Mouse (Mus musculus) hindbrain, postnatal 0 days (tissue): ENCODE results near the gene Ddah2. TPM values are rescaled to one million over a fixed set of nuclear protein-coding genes. Genes with fewer than 3 reads are reported as not detected.

ENCODE experiments used
- ATAC-seq: fragments of 200-750 bp; cut with Nextera tagmentation; 2 replicates; pipeline ENCODE4 v1.8.0; 2017; ENCODE audit warnings: mild to moderate bottlenecking, moderate TSS enrichment, moderate library complexity
- DNase-seq: peaks from one replicate; pipeline ENCODE4 v3.0.0-alpha.2; 2015; ENCODE audit warnings: low spot score
- H3K27ac ChIP-seq: fragments of 300-500 bp; sonication (generic); 2 replicates; pipeline ENCODE4 v1.5.1; 2014; ENCODE audit warnings: mild to moderate bottlenecking
- H3K27me3 ChIP-seq: fragments of 300-500 bp; sonication (generic); 2 replicates; pipeline ENCODE4 v1.6.1; 2014; ENCODE audit warnings: low read length, mixed read lengths; ENCODE audit not compliant: insufficient read depth
- H3K36me3 ChIP-seq: fragments of 300-500 bp; sonication (generic); 2 replicates; pipeline ENCODE4 v1.6.1; 2014; ENCODE audit warnings: low read length, mixed read lengths; ENCODE audit not compliant: insufficient read depth
- H3K4me1 ChIP-seq: fragments of 300-500 bp; sonication (generic); 2 replicates; pipeline ENCODE4 v1.6.1; 2014; ENCODE audit warnings: antibody characterized with exemption, low read length, mixed read lengths; ENCODE audit not compliant: insufficient read depth
- H3K4me2 ChIP-seq: fragments of 300-500 bp; sonication (generic); 2 replicates; pipeline ENCODE4 v1.6.1; 2014; ENCODE audit warnings: low read depth, mild to moderate bottlenecking, low read length, moderate library complexity, mixed read lengths
- H3K4me3 ChIP-seq: fragments of 300-500 bp; sonication (generic); 2 replicates; pipeline ENCODE4 v1.5.1; 2014; ENCODE audit warnings: low read length
- H3K9ac ChIP-seq: fragments of 300-500 bp; sonication (generic); replicated peaks from 2 replicates; pipeline ENCODE4 v1.6.1; 2014; ENCODE audit warnings: mild to moderate bottlenecking, low read length, moderate library complexity, mixed read lengths
- H3K9me3 ChIP-seq: fragments of 300-500 bp; sonication (generic); 2 replicates; pipeline ENCODE4 v1.6.1; 2016; ENCODE audit warnings: low read length, mixed read lengths
- CTCF ChIP-seq: IDR thresholded peaks from 2 replicates; pipeline ENCODE4 v1.5.1; 2016; ENCODE audit warnings: antibody characterized with exemption, control low read depth, low read depth
- WGBS: fragments of 180-500 bp; shearing (Covaris S2); extraction: QIAGEN DNeasy Blood & Tissue Kit; methylation state at CpG from one replicate; pipeline ENCODE4 v1.1.7; 2014; 5-methylcytosine and 5-hydroxymethylcytosine counted together
- polyA plus RNA-seq: library from polyadenylated mRNA; unstranded; fragments of >200 nt; fragmentation: Nextera tagmentation; extraction: Ambion mirVana; gene quantifications from 2 replicates; pipeline ENCODE4 v1.2.1, GENCODE M21; 2015
- total RNA-seq: library from RNA; depleted of rRNA; stranded (reverse); fragments of >200 nt; gene quantifications from 2 replicates; pipeline ENCODE4 v1.2.3, GENCODE M21; 2014

Gene Ddah2
- total and polyA plus RNA-seq, 2 experiments from 2014 or later, result 228 to 322 TPM

DNA sequence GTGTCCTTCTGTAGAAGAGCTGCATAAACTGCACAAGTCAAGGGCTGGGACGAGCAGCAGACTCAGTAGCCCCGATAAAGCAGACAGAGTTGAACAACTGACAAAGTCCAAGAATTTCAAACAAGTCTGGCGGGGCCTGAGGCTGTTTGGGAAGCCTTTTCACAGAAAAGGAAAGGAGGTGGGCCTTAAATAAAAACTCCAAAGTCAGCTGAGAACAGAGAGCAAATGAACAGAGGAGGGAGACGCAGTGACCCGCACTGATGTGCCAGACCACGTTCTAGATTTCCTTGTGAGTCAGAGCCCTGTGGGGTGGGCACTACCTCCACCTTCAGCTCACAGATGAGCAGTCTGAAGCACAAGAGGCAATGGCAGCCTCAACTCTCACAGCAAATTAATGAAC, 23.9 kb upstream of the Ddah2 start:
- Histone ChIP-seq H3K9me3 (no peaks in the 10 kb centered on the region), H3K4me2 (no peak overlapping the region), H3K9ac (no peak overlapping the region), H3K4me1 (no peaks in the 10 kb centered on the region), H3K4me3 (no peak overlapping the region), H3K27ac (no peak overlapping the region), H3K27me3 (no peaks in the 10 kb centered on the region), H3K36me3 (no peaks in the 10 kb centered on the region)
- TF ChIP-seq CTCF, result no peak
- no peak for DNase-seq
- no peak for ATAC-seq
- WGBS, result 79% methylated on average over 6 of the region's 6 CpGs

- Histone ChIP-seq H3K36me3 (no peaks in the 10 kb centered on the region), H3K27ac (no peak overlapping the region), H3K4me1 (no peaks in the 10 kb centered on the region), H3K9ac (no peak overlapping the region), H3K9me3 (no peaks in the 10 kb centered on the region), H3K4me3 (no peak overlapping the region), H3K4me2 (no peak overlapping the region), H3K27me3 (no peaks in the 10 kb centered on the region)
- DNase-seq (no peak), ATAC-seq (no peak)
- TF ChIP-seq CTCF, result no peak
- 85% methylated on average over 11 of the region's 11 CpGs for WGBS
Observed at GRCm38 (mm10) chr17:35039121-35039873, 19.5 kb upstream of the Ddah2 start.

- Histone ChIP-seq H3K9me3 (no peaks in the 10 kb centered on the region), H3K4me3 (no peak overlapping the region), H3K9ac (no peak overlapping the region), H3K4me1 (no peaks in the 10 kb centered on the region), H3K36me3 (no peaks in the 10 kb centered on the region), H3K27ac (no peak overlapping the region), H3K27me3 (no peaks in the 10 kb centered on the region), H3K4me2 (no peak overlapping the region)
- DNase-seq (no peak), ATAC-seq (no peak)
- 88% methylated on average over 4 of the region's 4 CpGs for WGBS
- no peak for TF ChIP-seq CTCF
Observed at GRCm38 (mm10) chr17:35043794-35044193, 15.0 kb upstream of the Ddah2 start.

- DNase-seq (no peak), ATAC-seq (no peak)
- TF ChIP-seq CTCF, result no peak
- no peak overlapping the region for H3K4me3 ChIP-seq
- no peaks in the 10 kb centered on the region for H3K27me3 ChIP-seq
- 0 out of 2 replicates have a peak, but pooled peaks cover 4% of the 10 kb centered on the region for H3K4me1 ChIP-seq
- H3K9ac ChIP-seq, result no peak overlapping the region; the same call in 1 of the 2 replicates
- H3K27ac ChIP-seq, result no peak overlapping the region
- H3K4me2 ChIP-seq, result peak overlapping the region; percentile 74; the same call in 1 of the 2 replicates
- no peaks in the 10 kb centered on the region for H3K9me3 ChIP-seq
- 87% methylated on average over 7 of the region's 7 CpGs for WGBS
- no peaks in the 10 kb centered on the region for H3K36me3 ChIP-seq
Observed at GRCm38 (mm10) chr17:35044904-35045806, 13.7 kb upstream of the Ddah2 start.

GRCm38 (mm10) chr17:35045807-35046680, 12.8 kb upstream of the Ddah2 start:
- Histone ChIP-seq H3K9ac (peak overlapping the region; percentile 67), H3K4me2 (peak overlapping the region; percentile 74), H3K4me3 (peak overlapping the region; percentile 53), H3K4me1 (0 out of 2 replicates have a peak, but pooled peaks cover 4% of the 10 kb centered on the region), H3K27ac (peak overlapping the region; percentile 51; the same call in 1 of the 2 replicates), H3K27me3 (no peaks in the 10 kb centered on the region), H3K36me3 (no peaks in the 10 kb centered on the region), H3K9me3 (no peaks in the 10 kb centered on the region)
- DNase-seq (no peak), ATAC-seq (peak; percentile 81; the same call in 1 of the 2 replicates)
- WGBS, result 7% methylated on average over 41 of the region's 48 CpGs
- no peak for TF ChIP-seq CTCF
